Mouse (Mus musculus) duodenum, adult 2 months (tissue): ENCODE results near the gene Mrpl30. TPM values are rescaled to one million over a fixed set of nuclear protein-coding genes. Genes with fewer than 3 reads are reported as not detected.

Source experiments
- polyA plus RNA-seq: library from polyadenylated mRNA; depleted of rRNA; stranded (reverse); fragments of >200 nt; gene quantifications from 2 replicates; pipeline ENCODE4 v1.2.3, GENCODE M21; 2012; ENCODE audit warnings: low replicate concordance; rRNA removed

Mrpl30 gene
- 23.9 and 45.6 TPM in 2 replicates for polyA plus RNA-seq

GRCm38 (mm10) chr1:37890025-37890652, at the start of gene Mrpl30, which contains the start of gene Mitd1:
Mrpl30 (plus strand) TSS chr1:37890477.
Mitd1 (minus strand) TSS chr1:37890411.

GRCm38 (mm10) chr1:37866286-37866685, 24.0 kb upstream of the Mrpl30 start, which contains the start of gene Tsga10:
Tsga10 (minus strand) TSS chr1:37866429.

GRCm38 (mm10) chr1:37871704-37872103, 18.6 kb upstream of the Mrpl30 start, which contains the start of gene Lipt1:
Lipt1 (plus strand) TSS chr1:37871738.

GRCm38 (mm10) chr1:37916393-37916792, 26.1 kb downstream of the Mrpl30 start, which contains the start of gene Lyg2:
Lyg2 (minus strand) TSS chr1:37916493.

Other genes starting within 250 kb of the Mrpl30 start
- 11.8 and 17.0 TPM in 2 replicates for gene 2010300C02Rik, start 170.4 kb upstream of the Mrpl30 start, polyA plus RNA-seq
- gene Tsga10, start 24.0 kb upstream of the Mrpl30 start, polyA plus RNA-seq = 0.07 TPM in 1 of 2 replicates, not detected in the other
- gene Lipt1, start 18.7 kb upstream of the Mrpl30 start, polyA plus RNA-seq = 0.30 and 0.34 TPM in 2 replicates
- gene Mitd1, start 66 bp upstream of the Mrpl30 start, polyA plus RNA-seq = 1.1 and 1.8 TPM in 2 replicates
- not detected in 2 replicates for gene Lyg2, start 26.0 kb downstream of the Mrpl30 start, polyA plus RNA-seq
- gene Lyg1, start 67.3 kb downstream of the Mrpl30 start, polyA plus RNA-seq = not detected in 2 replicates
- gene Txndc9, start 107.4 kb downstream of the Mrpl30 start, polyA plus RNA-seq = 1.6 TPM in 2 replicates
- gene Eif5b, start 107.5 kb downstream of the Mrpl30 start, polyA plus RNA-seq = 0.27 and 0.76 TPM in 2 replicates
- 0.92 and 1.6 TPM in 2 replicates for gene Rev1, start 239.3 kb downstream of the Mrpl30 start, polyA plus RNA-seq